Mouse (Mus musculus): ENCODE results near the gene Tlr8. TPM values are rescaled to one million over a fixed set of nuclear protein-coding genes. Genes with fewer than 3 reads are reported as not detected.

Gene Tlr8
- 16.1 TPM for polyA plus RNA-seq (2015; fragmentation: Illumina TruSeq; extraction: RNeasy Lipid Tissue Mini Kit (QIAGEN cat#74804); ENCODE audit: insufficient read depth, low replicate concordance)

DNA sequence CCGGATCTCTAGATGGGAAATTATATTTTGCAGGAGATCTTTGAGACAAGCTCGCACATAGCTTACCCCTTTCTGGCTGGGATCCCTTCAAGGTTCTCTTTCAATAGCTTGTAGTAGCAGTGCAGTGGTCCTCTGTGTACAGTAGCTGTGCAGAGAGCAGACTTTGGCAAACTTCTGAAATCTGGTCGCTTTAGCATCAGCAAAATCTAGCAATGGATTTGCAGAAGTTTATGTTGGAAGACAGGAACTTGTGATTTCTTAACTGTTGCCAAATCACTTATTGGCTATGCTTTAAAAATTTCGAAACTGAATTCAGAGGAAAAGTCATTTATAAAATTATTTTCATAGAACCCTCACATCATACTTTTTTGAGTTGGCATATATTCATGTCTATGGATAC, at the start of gene Tlr8:
Gene Tlr8 (minus strand): TSS at position 244 of the 400 bp plus-strand sequence.

DNA sequence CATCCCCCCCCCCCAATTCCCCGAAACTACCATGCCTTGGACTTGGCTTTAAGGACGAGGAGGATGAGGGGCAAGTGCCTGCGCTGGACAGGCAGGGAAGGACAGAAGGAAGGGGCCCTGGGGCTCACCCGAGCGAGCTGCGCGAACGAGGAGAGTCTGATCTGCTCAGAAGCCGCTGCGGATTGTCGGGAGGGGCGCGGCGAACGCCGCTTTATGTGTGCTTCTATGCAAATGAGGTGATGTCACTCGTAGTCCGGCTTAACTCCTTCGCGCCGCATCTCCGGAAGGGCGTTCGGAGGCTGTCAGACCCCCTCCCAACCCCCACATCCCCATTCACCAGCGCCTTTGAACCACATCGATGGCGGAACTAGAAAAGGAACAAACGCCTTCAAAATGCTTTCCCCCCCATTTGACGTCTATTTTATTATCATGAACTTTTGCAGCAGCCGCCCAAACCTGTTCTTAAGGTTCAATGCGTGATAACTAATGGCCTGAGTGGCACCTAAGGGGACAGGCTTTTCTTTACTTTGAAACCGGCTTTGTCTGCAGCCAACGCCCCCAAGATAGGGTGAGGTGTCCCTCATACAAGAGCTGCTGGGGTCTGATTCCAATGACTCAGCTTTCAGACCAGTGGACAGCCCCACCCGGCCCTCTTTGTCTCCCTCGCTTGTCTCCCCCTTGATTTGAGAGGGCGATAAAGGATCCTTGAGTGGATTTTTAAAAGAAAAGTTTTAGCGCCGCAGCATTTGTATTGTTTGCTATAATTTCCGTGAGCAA, 55.0 kb downstream of the Tlr8 start, which contains the start of gene Tmsb4x:
Gene Tmsb4x (minus strand): TSS at position 338 of the 777 bp plus-strand sequence.

Other genes with a start within 250 kb of the Tlr8 start
- gene Tmsb4x, start 55.0 kb downstream of the Tlr8 start, polyA plus RNA-seq (2015; fragmentation: Illumina TruSeq; extraction: RNeasy Lipid Tissue Mini Kit (QIAGEN cat#74804); ENCODE audit: insufficient read depth, low replicate concordance), result 12,947 TPM
- 65.6 TPM for gene Tlr7, start 66.2 kb upstream of the Tlr8 start, polyA plus RNA-seq (2015; fragmentation: Illumina TruSeq; extraction: RNeasy Lipid Tissue Mini Kit (QIAGEN cat#74804); ENCODE audit: insufficient read depth, low replicate concordance)
- 58.5 TPM for gene Prps2, start 118.4 kb upstream of the Tlr8 start, polyA plus RNA-seq (2015; fragmentation: Illumina TruSeq; extraction: RNeasy Lipid Tissue Mini Kit (QIAGEN cat#74804); ENCODE audit: insufficient read depth, low replicate concordance)

All from spleen, adult 10 weeks (tissue).